Mouse (Mus musculus) lung, postnatal 0 days (tissue): ENCODE measurements around the gene Fam186a.
"Not testable (repeated sequence)": the region's sequence is repeated elsewhere in the genome, so short reads cannot be mapped to it uniquely, and the experiment has no call there.

Experiments
- CTCF ChIP-seq: IDR thresholded peaks from 2 replicates; pipeline ENCODE4 v1.5.1; 2016; ENCODE audit warnings: antibody characterized with exemption, mild to moderate bottlenecking
- EP300 ChIP-seq: IDR thresholded peaks from 2 replicates; pipeline ENCODE4 v1.6.1; 2016; ENCODE audit warnings: antibody characterized with exemption, mild to moderate bottlenecking, control low read depth

- TF ChIP-seq CTCF, EP300: not testable (repeated sequence)
Measured at GRCm38 (mm10) chr15:99969765-99970164, 2.9 kb upstream of the Fam186a start, which contains the start of gene Larp4.
